Comparison of ENCODE assay signal across 9 mouse cellular contexts in genomic region chr12:86686551-86687330, GRCm38 (mm10). TPM values are rescaled to one million over a fixed set of nuclear protein-coding genes. Genes with fewer than 3 reads are reported as not detected.
A peak's percentile ranks its signal among the peaks of the same experiment; 100 is the strongest.
DNase-seq lines count a peak whose midpoint lies in the region; ATAC-seq lines count a peak whose summit lies in the region.
"Had no signal": no experiment of that assay in that cellular context is flagged by ENCODE, and none has a peak within 500 bp of the region (broad histone marks: within the 10 kb centered on the region; RNA-seq: fewer than 3 reads in every experiment).

No protein-coding gene starts in this region.

- intact Hi-C loops in heart, postnatal 25 days (cut with DNase I) = no loop called here

- WGBS in heart, embryonic 15.5 days = 47% methylated on average over 13 of the region's 13 CpGs
- 67% methylated on average over 13 of the region's 13 CpGs for WGBS in neural tube, embryonic 13.5 days

- H3K4me2 ChIP-seq in heart, embryonic 15.5 days = no peak overlapping the region
- no peak overlapping the region for H3K4me2 ChIP-seq in neural tube, embryonic 13.5 days

- no peaks in the 10 kb centered on the region for H3K27me3 ChIP-seq in heart, embryonic 15.5 days
- H3K27me3 ChIP-seq in neural tube, embryonic 13.5 days = no peaks in the 10 kb centered on the region

- DNase-seq in heart, postnatal 25 days (ENCODE audit: low spot score) = no peak
- no peak for DNase-seq in neural tube, embryonic 10.5 days (ENCODE audit: extremely low spot score, low spot score)
- peak; percentile 66 for DNase-seq in cerebellum, adult 8-10 months
- DNase-seq in naive thymus-derived CD4-positive, alpha-beta T cell, adult 2 months (ENCODE audit: low read depth) = peak; percentile 23
- DNase-seq in layer of hippocampus, postnatal 14 days (ENCODE audit: low spot score in 2 of 2) = no peak
- no peak for DNase-seq in adrenal gland, postnatal 14 days

- H3K9me3 ChIP-seq in heart, embryonic 15.5 days (replicated peaks) = no peaks in the 10 kb centered on the region
- no peaks in the 10 kb centered on the region for H3K9me3 ChIP-seq in neural tube, embryonic 13.5 days

- H3K4me1 ChIP-seq in heart, embryonic 15.5 days (replicated peaks) = peaks cover 53% of the 10 kb centered on the region
- peaks cover 66% of the 10 kb centered on the region for H3K4me1 ChIP-seq in neural tube, embryonic 13.5 days (replicated peaks)

- H3K9ac ChIP-seq in heart, embryonic 15.5 days = no peak overlapping the region
- no peak overlapping the region for H3K9ac ChIP-seq in neural tube, embryonic 13.5 days

- peak overlapping the region; percentile 69 for H3K27ac ChIP-seq in heart, embryonic 15.5 days
- H3K27ac ChIP-seq in neural tube, embryonic 13.5 days (replicated peaks) = 0 out of 2 replicates have a peak overlapping the region, but pooled peaks have one; percentile 19

- ATAC-seq in heart, embryonic 15.5 days (replicated peaks; ENCODE audit: insufficient number of reproducible peaks, insufficient read depth, low FRiP score, low read depth) = no peak
- ATAC-seq in neural tube, embryonic 13.5 days (ENCODE audit: low read depth) = no peak

- H3K36me3 ChIP-seq in heart, embryonic 15.5 days = no peaks in the 10 kb centered on the region
- H3K36me3 ChIP-seq in neural tube, embryonic 13.5 days = peaks cover 90% of the 10 kb centered on the region

- H3K4me3 ChIP-seq in heart, embryonic 15.5 days = no peak overlapping the region
- no peak overlapping the region for H3K4me3 ChIP-seq in neural tube, embryonic 13.5 days

RNA-seq across cellular contexts. Expression of gene Vash1, which starts 8.2 kb away (rescaled TPM):
- polyA plus RNA-seq in heart, embryonic 15.5 days (2015; fragmentation: Nextera tagmentation; extraction: Ambion mirVana) = 11.0 and 11.9 TPM in 2 replicates
- 10 to 100 TPM; 19.4 to 21.0 TPM for total RNA-seq in heart, postnatal 25 days (2021)
- 30.6 and 34.0 TPM in 2 replicates for polyA plus RNA-seq in neural tube, embryonic 13.5 days (2015; fragmentation: Nextera tagmentation; extraction: Ambion mirVana)
- 10 to 100 TPM; 65.2 to 77.4 TPM for total RNA-seq in layer of hippocampus, postnatal 14 days (2021)
- total RNA-seq in adrenal gland, postnatal 14 days (2021) = 12.0 and 12.2 TPM in 2 replicates

RNA-seq across cellular contexts. Expression of gene Angel1, which starts 39.5 kb away (rescaled TPM):
- polyA plus RNA-seq in heart, embryonic 15.5 days (2015; fragmentation: Nextera tagmentation; extraction: Ambion mirVana) = 7.2 and 9.0 TPM in 2 replicates
- total RNA-seq in heart, postnatal 25 days (2021) = 1 to 10 TPM; 3.4 to 3.5 TPM
- polyA plus RNA-seq in neural tube, embryonic 13.5 days (2015; fragmentation: Nextera tagmentation; extraction: Ambion mirVana) = 12.6 and 16.1 TPM in 2 replicates
- total RNA-seq in layer of hippocampus, postnatal 14 days (2021) = 1 to 10 TPM; 5.9 to 6.2 TPM
- total RNA-seq in adrenal gland, postnatal 14 days (2021) = 2.7 and 5.0 TPM in 2 replicates

RNA-seq across cellular contexts. Expression of gene Lrrc74a, which starts 47.4 kb away (rescaled TPM):
- polyA plus RNA-seq in heart, embryonic 15.5 days (2015; fragmentation: Nextera tagmentation; extraction: Ambion mirVana) = not detected in 2 replicates
- not detected for total RNA-seq in heart, postnatal 25 days (2021)
- polyA plus RNA-seq in neural tube, embryonic 13.5 days (2015; fragmentation: Nextera tagmentation; extraction: Ambion mirVana) = not detected in 2 replicates
- not detected for total RNA-seq in layer of hippocampus, postnatal 14 days (2021)
- not detected in 2 replicates for total RNA-seq in adrenal gland, postnatal 14 days (2021)
- polyA plus RNA-seq: limb, embryonic 11.5 days had no signal

Comparison
In these comparisons a context has a peak if more than half of its experiments do, and no peak if none do; other contexts are left out.
1. DNase-seq: peak in cerebellum, adult 8-10 months (single experiment) and naive thymus-derived CD4-positive, alpha-beta T cell, adult 2 months (single experiment); none in heart, postnatal 25 days (single experiment), neural tube, embryonic 10.5 days (single experiment), layer of hippocampus, postnatal 14 days (0 of 2) and adrenal gland, postnatal 14 days (single experiment).